Mouse (Mus musculus) monocyte, adult 59 days (primary cell): ENCODE measurements around the gene Cdk5rap2. TPM values are rescaled to one million over a fixed set of nuclear protein-coding genes. Genes with fewer than 3 reads are reported as not detected.

Experiments used
- total RNA-seq, 2 experiments: library from RNA; stranded (reverse); gene quantifications; one replicate each; pipeline ENCODE4 v1.2.4; 2023

Gene Cdk5rap2
- 10 to 100 TPM in 1 of 2 experiments, 1 to 10 TPM in 1; 9.5 to 10.1 TPM for total RNA-seq

GRCm38 (mm10) chr4:70409994-70410721 lies at the start of gene Cdk5rap2:
TSS of gene Cdk5rap2 (minus strand) at chr4:70410443.

Other genes with a start within 250 kb of the Cdk5rap2 start
- 10 to 100 TPM; 36.5 to 45.2 TPM for gene Megf9, start 124.6 kb upstream of the Cdk5rap2 start, total RNA-seq